Mouse (Mus musculus): ENCODE results near the gene Vps33a. TPM values are rescaled to one million over a fixed set of nuclear protein-coding genes. Genes with fewer than 3 reads are reported as not detected.

Vps33a gene
- total and polyA plus RNA-seq, 2 experiments from 2014 or later = 42.0 to 56.2 TPM

DNA sequence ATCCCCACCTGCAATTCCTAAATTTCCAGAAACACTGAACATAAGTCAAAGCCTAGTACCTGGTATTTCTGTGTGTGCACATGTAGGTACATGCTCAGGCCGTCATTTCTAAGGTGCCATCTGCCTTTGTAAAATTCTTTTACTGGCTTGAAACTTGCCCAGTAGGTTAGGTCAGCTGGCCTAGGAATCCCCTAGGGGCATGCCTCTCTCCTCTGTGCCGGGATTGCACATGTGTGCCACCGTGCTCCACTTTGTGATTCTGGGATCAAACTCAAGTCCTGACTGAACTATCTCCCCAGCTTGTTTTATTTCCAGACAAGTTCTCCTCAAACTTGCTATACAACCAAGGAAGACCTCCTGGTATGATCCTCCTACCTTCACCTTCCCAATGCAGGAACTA, 3.9 kb upstream of the Vps33a start:
- 89% methylated on average over 3 of the region's 3 CpGs for WGBS
- Histone ChIP-seq H3K27ac (ENCODE audit: low read depth, low read length) (no peak overlapping the region), H3K4me1 (ENCODE audit: insufficient read depth, low read length) (no peaks in the 10 kb centered on the region), H3K27me3 (ENCODE audit: insufficient read depth, low read length) (no peaks in the 10 kb centered on the region), H3K9ac (replicated peaks; ENCODE audit: low read length, poor library complexity, severe bottlenecking) (no peak overlapping the region), H3K4me3 (ENCODE audit: low read depth, low read length) (no peak overlapping the region), H3K9me3 (ENCODE audit: low read length) (no peaks in the 10 kb centered on the region), H3K4me2 (ENCODE audit: low read depth, low read length, poor library complexity, severe bottlenecking) (no peak overlapping the region), H3K36me3 (ENCODE audit: insufficient read depth, low read length) (peaks cover 27% of the 10 kb centered on the region)
- DNase-seq (ENCODE audit: low spot score) = no peak
- no peak for TF ChIP-seq CTCF (IDR thresholded peaks at IDR 0.05)
- no peak for ATAC-seq (ENCODE audit: low FRiP score)

DNA sequence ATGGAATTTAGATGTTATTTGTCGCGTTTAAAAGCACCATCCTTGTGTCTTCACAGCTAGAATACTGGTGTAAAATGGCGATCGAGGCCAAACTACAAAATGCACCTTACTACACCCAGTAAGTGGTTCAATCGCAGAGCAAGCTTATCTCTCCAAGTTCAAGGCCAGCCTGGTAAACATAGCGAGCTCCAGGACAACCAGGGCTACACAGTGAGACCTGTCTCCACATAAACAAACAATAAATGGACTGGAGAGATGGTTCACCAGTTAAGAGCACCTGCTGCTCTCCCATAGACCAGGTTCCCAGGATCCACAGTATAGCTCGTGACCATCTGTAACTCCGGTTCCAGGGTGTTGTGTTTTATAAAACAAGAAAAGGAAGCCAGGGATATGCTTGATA, 524 bp upstream of the Vps33a start:
- peaks cover 15% of the 10 kb centered on the region; the same call in 1 of the 2 replicates for H3K36me3 ChIP-seq (ENCODE audit: insufficient read depth, low read length)
- peak overlapping the region; percentile 96 for H3K4me3 ChIP-seq (ENCODE audit: low read depth, low read length)
- 67% methylated on average over 8 of the region's 8 CpGs for WGBS
- no peaks in the 10 kb centered on the region for H3K9me3 ChIP-seq (ENCODE audit: low read length)
- H3K4me2 ChIP-seq (ENCODE audit: low read depth, low read length, poor library complexity, severe bottlenecking) = peak overlapping the region; percentile 72; the same call in 1 of the 2 replicates
- H3K9ac ChIP-seq (replicated peaks; ENCODE audit: low read length, poor library complexity, severe bottlenecking) = no peak overlapping the region
- DNase-seq (ENCODE audit: low spot score) (no peak), ATAC-seq (ENCODE audit: low FRiP score) (no peak)
- H3K27me3 ChIP-seq (ENCODE audit: insufficient read depth, low read length) = no peaks in the 10 kb centered on the region
- no peak overlapping the region for H3K27ac ChIP-seq (ENCODE audit: low read depth, low read length)
- TF ChIP-seq CTCF (IDR thresholded peaks at IDR 0.05) = no peak
- no peaks in the 10 kb centered on the region for H3K4me1 ChIP-seq (ENCODE audit: insufficient read depth, low read length)

GRCm38 (mm10) chr5:123561128-123561527, 11.7 kb downstream of the Vps33a start:
- Histone ChIP-seq H3K9ac (replicated peaks; ENCODE audit: low read length, poor library complexity, severe bottlenecking) (no peak overlapping the region), H3K4me1 (ENCODE audit: insufficient read depth, low read length) (no peaks in the 10 kb centered on the region), H3K4me3 (ENCODE audit: low read depth, low read length) (no peak overlapping the region), H3K9me3 (ENCODE audit: low read length) (no peaks in the 10 kb centered on the region), H3K36me3 (ENCODE audit: insufficient read depth, low read length) (peaks cover 67% of the 10 kb centered on the region), H3K27me3 (ENCODE audit: insufficient read depth, low read length) (no peaks in the 10 kb centered on the region), H3K27ac (ENCODE audit: low read depth, low read length) (no peak overlapping the region), H3K4me2 (ENCODE audit: low read depth, low read length, poor library complexity, severe bottlenecking) (no peak overlapping the region)
- ATAC-seq (ENCODE audit: low FRiP score) (no peak), DNase-seq (ENCODE audit: low spot score) (no peak)
- WGBS = 96% methylated on average over 11 of the region's 11 CpGs
- TF ChIP-seq CTCF (IDR thresholded peaks at IDR 0.05) = no peak

GRCm38 (mm10) chr5:123559588-123559987, 13.2 kb downstream of the Vps33a start:
- no peak for DNase-seq (ENCODE audit: low spot score)
- H3K9me3 ChIP-seq (ENCODE audit: low read length) = no peaks in the 10 kb centered on the region
- no peaks in the 10 kb centered on the region for H3K4me1 ChIP-seq (ENCODE audit: insufficient read depth, low read length)
- H3K9ac ChIP-seq (replicated peaks; ENCODE audit: low read length, poor library complexity, severe bottlenecking) = no peak overlapping the region
- ATAC-seq (ENCODE audit: low FRiP score) = no peak
- no peak for TF ChIP-seq CTCF (IDR thresholded peaks at IDR 0.05)
- 95% methylated on average over 8 of the region's 8 CpGs for WGBS
- H3K4me3 ChIP-seq (ENCODE audit: low read depth, low read length) = no peak overlapping the region
- H3K27me3 ChIP-seq (ENCODE audit: insufficient read depth, low read length) = no peaks in the 10 kb centered on the region
- peaks cover 60% of the 10 kb centered on the region for H3K36me3 ChIP-seq (ENCODE audit: insufficient read depth, low read length)
- no peak overlapping the region for H3K4me2 ChIP-seq (ENCODE audit: low read depth, low read length, poor library complexity, severe bottlenecking)
- no peak overlapping the region for H3K27ac ChIP-seq (ENCODE audit: low read depth, low read length)

DNA sequence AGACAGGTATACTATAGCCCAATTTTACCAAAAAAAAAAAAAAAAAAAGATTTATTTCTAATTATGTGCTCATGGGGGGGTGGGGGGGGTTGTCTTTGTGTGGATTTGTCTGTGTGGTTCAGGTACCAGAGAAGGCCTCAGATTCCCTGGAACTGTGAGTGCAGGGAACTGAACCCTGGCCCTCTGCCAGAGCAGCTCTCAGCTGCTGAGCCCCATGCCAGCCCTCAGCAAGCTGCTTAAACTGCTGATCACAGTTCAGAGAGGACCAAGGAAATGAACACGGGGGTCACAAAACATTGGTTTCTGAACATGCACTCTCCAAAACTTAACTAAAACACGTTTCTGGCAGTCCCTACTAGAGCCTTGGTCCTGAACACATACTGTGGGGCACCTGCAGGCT, 16.4 kb downstream of the Vps33a start:
- no peak overlapping the region for H3K9ac ChIP-seq (replicated peaks; ENCODE audit: low read length, poor library complexity, severe bottlenecking)
- TF ChIP-seq CTCF (IDR thresholded peaks at IDR 0.05) = no peak
- H3K27ac ChIP-seq (ENCODE audit: low read depth, low read length) = no peak overlapping the region
- H3K4me3 ChIP-seq (ENCODE audit: low read depth, low read length) = no peak overlapping the region
- DNase-seq (ENCODE audit: low spot score) = peak; percentile 53
- H3K9me3 ChIP-seq (ENCODE audit: low read length) = no peaks in the 10 kb centered on the region
- no peaks in the 10 kb centered on the region for H3K4me1 ChIP-seq (ENCODE audit: insufficient read depth, low read length)
- no peak overlapping the region for H3K4me2 ChIP-seq (ENCODE audit: low read depth, low read length, poor library complexity, severe bottlenecking)
- no peaks in the 10 kb centered on the region for H3K27me3 ChIP-seq (ENCODE audit: insufficient read depth, low read length)
- H3K36me3 ChIP-seq (ENCODE audit: insufficient read depth, low read length) = peaks cover 36% of the 10 kb centered on the region
- ATAC-seq (ENCODE audit: low FRiP score) = no peak
- WGBS = 66% methylated on average over 2 of the region's 2 CpGs

GRCm38 (mm10) chr5:123555693-123556092, 17.1 kb downstream of the Vps33a start:
- Histone ChIP-seq H3K27ac (ENCODE audit: low read depth, low read length) (no peak overlapping the region), H3K4me1 (ENCODE audit: insufficient read depth, low read length) (no peaks in the 10 kb centered on the region), H3K4me2 (ENCODE audit: low read depth, low read length, poor library complexity, severe bottlenecking) (no peak overlapping the region), H3K9me3 (ENCODE audit: low read length) (no peaks in the 10 kb centered on the region), H3K4me3 (ENCODE audit: low read depth, low read length) (no peak overlapping the region), H3K36me3 (ENCODE audit: insufficient read depth, low read length) (peaks cover 34% of the 10 kb centered on the region), H3K9ac (replicated peaks; ENCODE audit: low read length, poor library complexity, severe bottlenecking) (no peak overlapping the region), H3K27me3 (ENCODE audit: insufficient read depth, low read length) (no peaks in the 10 kb centered on the region)
- ATAC-seq (ENCODE audit: low FRiP score) (no peak), DNase-seq (ENCODE audit: low spot score) (no peak)
- TF ChIP-seq CTCF (IDR thresholded peaks at IDR 0.05) = no peak
- 91% methylated on average over 7 of the region's 7 CpGs for WGBS

Measured in midbrain, postnatal 0 days (tissue).